Mouse (Mus musculus) brain, embryonic 14.5 days (tissue): ENCODE results near the gene Togaram2.

Experiments used
- CTCF ChIP-seq: fragments of 200-500 bp; IDR thresholded peaks from 2 replicates; pipeline ENCODE4 v1.5.1; 2012; ENCODE audit warnings: inconsistent platforms, mild to moderate bottlenecking, moderate library complexity, borderline replicate concordance; ENCODE audit not compliant: insufficient read depth, insufficient read length; ENCODE audit errors: extremely low read depth
- POLR2A ChIP-seq: fragments of 200-500 bp; IDR thresholded peaks from 2 replicates; pipeline ENCODE4 v1.6.1; 2012; ENCODE audit warnings: mild to moderate bottlenecking, inconsistent platforms, borderline replicate concordance; ENCODE audit not compliant: poor library complexity, insufficient read depth, insufficient read length, severe bottlenecking; ENCODE audit errors: extremely low read depth

DNA sequence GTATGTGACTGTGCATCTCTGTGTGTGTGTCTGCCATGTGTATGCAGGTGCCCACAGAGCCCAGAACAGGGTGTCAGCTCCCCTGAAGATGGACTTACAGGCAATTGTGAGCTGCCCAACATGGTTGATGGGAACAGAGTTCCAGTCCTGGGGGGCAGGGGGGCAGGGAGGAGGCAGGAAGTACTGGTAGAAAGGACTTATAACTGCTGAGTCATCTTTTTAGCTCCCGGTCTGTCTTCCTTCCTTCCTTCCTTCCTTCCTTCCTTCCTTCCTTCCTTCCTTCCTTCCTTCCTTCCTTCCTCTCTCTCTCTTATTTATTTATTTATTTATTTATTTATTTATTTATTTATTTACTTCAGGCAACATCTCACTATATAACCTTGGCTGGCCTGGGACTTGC lies 8.9 kb upstream of the Togaram2 start:
- TF ChIP-seq CTCF = no peak
- TF ChIP-seq POLR2A = no peak
